Mouse (Mus musculus): ENCODE results near the gene Kctd21.

- no peak for TF ChIP-seq CTCF (IDR thresholded peaks at IDR 0.05; ENCODE audit: low read depth, low read length)
- no peak for TF ChIP-seq POLR2A (IDR thresholded peaks at IDR 0.05; ENCODE audit: extremely low read depth, insufficient read depth, low read length)
Measured at GRCm38 (mm10) chr7:97298943-97299342, 33.2 kb upstream of the Kctd21 start.
